In genomic region chr2:180825147-180825941, GRCm38 (mm10) we compare ENCODE assay signal across 9 mouse cellular contexts. TPM values are rescaled to one million over a fixed set of nuclear protein-coding genes. Genes with fewer than 3 reads are reported as not detected.
DNase-seq lines count a peak whose midpoint lies in the region; ATAC-seq and TF ChIP-seq lines count a peak whose summit lies in the region.
"Had no signal": no experiment of that assay in that cellular context is flagged by ENCODE, and none has a peak within 500 bp of the region (broad histone marks: within the 10 kb centered on the region; RNA-seq: fewer than 3 reads in every experiment).

No protein-coding gene starts in this region.

- no peaks in the 10 kb centered on the region for H3K36me3 ChIP-seq in embryonic facial prominence, embryonic 14.5 days (ENCODE audit: control insufficient read depth, insufficient read depth, low read length)
- no peaks in the 10 kb centered on the region for H3K36me3 ChIP-seq in embryonic facial prominence, embryonic 10.5 days (replicated peaks)
- H3K36me3 ChIP-seq in hindbrain, embryonic 16.5 days (ENCODE audit: control insufficient read depth, insufficient read depth, low read length) = no peaks in the 10 kb centered on the region

- H3K27ac ChIP-seq in embryonic facial prominence, embryonic 14.5 days (replicated peaks; ENCODE audit: low read depth, low read length) = no peak overlapping the region
- no peak overlapping the region for H3K27ac ChIP-seq in embryonic facial prominence, embryonic 10.5 days (replicated peaks)
- peak overlapping the region; percentile 68 for H3K27ac ChIP-seq in hindbrain, embryonic 16.5 days (ENCODE audit: low read depth, low read length)
- no peak overlapping the region for H3K27ac ChIP-seq in gastrocnemius, adult 2 months

- no peaks in the 10 kb centered on the region for H3K4me1 ChIP-seq in embryonic facial prominence, embryonic 14.5 days (ENCODE audit: control insufficient read depth, insufficient read depth, low read length)
- H3K4me1 ChIP-seq in embryonic facial prominence, embryonic 10.5 days = peaks cover 12% of the 10 kb centered on the region
- peaks cover 6% of the 10 kb centered on the region for H3K4me1 ChIP-seq in hindbrain, embryonic 16.5 days (ENCODE audit: control insufficient read depth, insufficient read depth, low read depth, low read length)

- DNase-seq in embryonic facial prominence, embryonic 14.5 days (ENCODE audit: low spot score) = peak; percentile 62
- no peak for DNase-seq in embryonic facial prominence, embryonic 10.5 days (ENCODE audit: low spot score)
- DNase-seq in left cerebral cortex, adult 9 months (ENCODE audit: low spot score in 2 of 2) = peak; percentile 83 to 88
- DNase-seq in right cerebral cortex, postnatal 10 days (ENCODE audit: low spot score in 2 of 2) = peak; percentile 82 to 89
- no peak for DNase-seq in spleen, postnatal 10 days (ENCODE audit: low spot score in 2 of 2)
- no peak for DNase-seq in gastrocnemius, adult 2 months

- H3K4me3 ChIP-seq in embryonic facial prominence, embryonic 14.5 days (ENCODE audit: low read depth, low read length) = no peak overlapping the region
- no peak overlapping the region for H3K4me3 ChIP-seq in embryonic facial prominence, embryonic 10.5 days
- no peak overlapping the region for H3K4me3 ChIP-seq in hindbrain, embryonic 16.5 days (ENCODE audit: low read length)
- no peak overlapping the region for H3K4me3 ChIP-seq in gastrocnemius, adult 2 months

- H3K9me3 ChIP-seq in embryonic facial prominence, embryonic 14.5 days (ENCODE audit: control insufficient read depth, low read length) = no peaks in the 10 kb centered on the region
- H3K9me3 ChIP-seq in embryonic facial prominence, embryonic 10.5 days = no peaks in the 10 kb centered on the region
- H3K9me3 ChIP-seq in hindbrain, embryonic 16.5 days (ENCODE audit: control insufficient read depth, low read length) = no peaks in the 10 kb centered on the region

- H3K9ac ChIP-seq in embryonic facial prominence, embryonic 14.5 days (ENCODE audit: low read depth, low read length) = no peak overlapping the region
- H3K9ac ChIP-seq in hindbrain, embryonic 16.5 days (ENCODE audit: low read depth, low read length) = peak overlapping the region; percentile 12; the same call in 1 of the 2 replicates

- H3K4me2 ChIP-seq in embryonic facial prominence, embryonic 14.5 days (ENCODE audit: low read depth, low read length) = no peak overlapping the region
- H3K4me2 ChIP-seq in hindbrain, embryonic 16.5 days (ENCODE audit: low read length) = no peak overlapping the region

- 47% methylated on average over 10 of the region's 11 CpGs for WGBS in embryonic facial prominence, embryonic 14.5 days
- WGBS in embryonic facial prominence, embryonic 10.5 days = 49% methylated on average over 11 of the region's 11 CpGs
- 27% methylated on average over 11 of the region's 11 CpGs for WGBS in hindbrain, embryonic 16.5 days

- peak; percentile 92 for ATAC-seq in embryonic facial prominence, embryonic 14.5 days (ENCODE audit: low read depth)
- peak; percentile 83 for ATAC-seq in hindbrain, embryonic 16.5 days
- ATAC-seq in megakaryocyte-erythroid progenitor cell, adult 5-6 weeks (replicated peaks; ENCODE audit: low FRiP score, low TSS enrichment, poor library complexity, severe bottlenecking) = no peak

- no peak for TF ChIP-seq CTCF in gastrocnemius, adult 2 months (IDR thresholded peaks at IDR 0.05)

- intact Hi-C loops in gastrocnemius, adult 2 months (cut with DNase I) = no loop called here

- no peaks in the 10 kb centered on the region for H3K27me3 ChIP-seq in embryonic facial prominence, embryonic 14.5 days (replicated peaks; ENCODE audit: control insufficient read depth, insufficient read depth, low read length)
- 0 out of 2 replicates have a peak, but pooled peaks cover 3% of the 10 kb centered on the region for H3K27me3 ChIP-seq in embryonic facial prominence, embryonic 10.5 days (replicated peaks; ENCODE audit: low read depth, poor library complexity, severe bottlenecking)
- no peaks in the 10 kb centered on the region for H3K27me3 ChIP-seq in hindbrain, embryonic 16.5 days (replicated peaks; ENCODE audit: control insufficient read depth, insufficient read depth, low read length)

RNA-seq across cellular contexts. Expression of gene Bhlhe23, which starts 48.6 kb away (rescaled TPM):
- 0.08 TPM in 1 of 2 replicates, not detected in the other for polyA plus RNA-seq in embryonic facial prominence, embryonic 14.5 days (2014; fragmentation: Nextera tagmentation; extraction: Ambion mirVana)
- polyA plus RNA-seq in embryonic facial prominence, embryonic 10.5 days (2016; fragmentation: Nextera tagmentation; extraction: Ambion mirVana) = 1.2 and 1.9 TPM in 2 replicates
- polyA plus RNA-seq in hindbrain, embryonic 16.5 days (2015; fragmentation: Nextera tagmentation; extraction: Ambion mirVana) = 0.36 and 0.69 TPM in 2 replicates
- total RNA-seq in gastrocnemius, adult 2 months (2021) = not detected
- total RNA-seq in megakaryocyte-erythroid progenitor cell, adult 5-6 weeks (2014; fragmentation: Nextera tagmentation) = not detected in 2 replicates
- total RNA-seq in megakaryocyte-erythroid progenitor cell, adult 5-6 weeks (2017) = not detected in 2 replicates
- polyA plus RNA-seq: heart, embryonic 16.5 days had no signal

Comparison
In these comparisons a context has a peak if more than half of its experiments do, and no peak if none do; other contexts are left out.
1. DNase-seq: peak in embryonic facial prominence, embryonic 14.5 days (single experiment), left cerebral cortex, adult 9 months (2 of 2) and right cerebral cortex, postnatal 10 days (2 of 2); none in embryonic facial prominence, embryonic 10.5 days (single experiment), spleen, postnatal 10 days (0 of 2) and gastrocnemius, adult 2 months (single experiment).